Mouse (Mus musculus) erythroid progenitor cell, adult 5-6 weeks (primary cell): ENCODE results near the gene Gm4064. TPM values are rescaled to one million over a fixed set of nuclear protein-coding genes. Genes with fewer than 3 reads are reported as not detected.
"Not testable (repeated sequence)": the region's sequence is repeated elsewhere in the genome, so short reads cannot be mapped to it uniquely, and the experiment has no call there.

Source experiments
- ATAC-seq: replicated peaks from 2 replicates; pipeline ENCODE4 v1.8.0; 2016; ENCODE audit warnings: moderate number of reproducible peaks, mild to moderate bottlenecking, moderate TSS enrichment, inconsistent platforms; ENCODE audit not compliant: poor library complexity, low FRiP score, severe bottlenecking
- total RNA-seq, 2 experiments: library from RNA; stranded (forward) in 1 of 2; stranded (reverse) in 1 of 2; fragments of 150-400 nt in 1 of 2; fragments of 186-747, 209-891 nt in 1 of 2; gene quantifications; 2 replicates each; pipeline versions ENCODE4 v1.2.3 to v1.2.4; 2015 to 2017; ENCODE audit warnings: low replicate concordance in 2 of 2

Gm4064 gene
- total RNA-seq (2015; ENCODE audit: low replicate concordance): not detected in 2 replicates
- total RNA-seq (2017; ENCODE audit: low replicate concordance): not detected in 2 replicates

GRCm38 (mm10) chrY:2796105-2796504 is at the start of gene Gm4064:
TSS of gene Gm4064 (minus strand) at chrY:2796205.
- ATAC-seq: not testable (repeated sequence)

- not testable (repeated sequence) for ATAC-seq
Measured at GRCm38 (mm10) chrY:2830380-2830779, 34.4 kb upstream of the Gm4064 start, which contains the start of the genes Rbmy and Gm10256. TSS of gene Rbmy (plus strand) at chrY:2830680. TSS of gene Gm10256 (plus strand) at chrY:2830699.

Other genes starting within 250 kb of the Gm4064 start
- not detected in 2 replicates for gene H2al2c, start 197.1 kb downstream of the Gm4064 start, total RNA-seq (2015; ENCODE audit: low replicate concordance)
- not detected in 2 replicates for gene H2al2c, start 197.1 kb downstream of the Gm4064 start, total RNA-seq (2017; ENCODE audit: low replicate concordance)
- not detected in 2 replicates for gene Sry, start 132.5 kb downstream of the Gm4064 start, total RNA-seq (2015; ENCODE audit: low replicate concordance)
- not detected in 2 replicates for gene Sry, start 132.5 kb downstream of the Gm4064 start, total RNA-seq (2017; ENCODE audit: low replicate concordance)
- not detected in 2 replicates for gene H2al2b, start 75.5 kb downstream of the Gm4064 start, total RNA-seq (2015; ENCODE audit: low replicate concordance)
- gene H2al2b, start 75.5 kb downstream of the Gm4064 start, total RNA-seq (2017; ENCODE audit: low replicate concordance): not detected in 2 replicates
- not detected in 2 replicates for gene Rbmy, start 34.5 kb upstream of the Gm4064 start, total RNA-seq (2015; ENCODE audit: low replicate concordance)
- not detected in 2 replicates for gene Rbmy, start 34.5 kb upstream of the Gm4064 start, total RNA-seq (2017; ENCODE audit: low replicate concordance)
- not detected in 2 replicates for gene Gm10256, start 34.5 kb upstream of the Gm4064 start, total RNA-seq (2015; ENCODE audit: low replicate concordance)
- not detected in 2 replicates for gene Gm10256, start 34.5 kb upstream of the Gm4064 start, total RNA-seq (2017; ENCODE audit: low replicate concordance)
- not detected in 2 replicates for gene Gm10352, start 104.8 kb upstream of the Gm4064 start, total RNA-seq (2015; ENCODE audit: low replicate concordance)
- not detected in 2 replicates for gene Gm10352, start 104.8 kb upstream of the Gm4064 start, total RNA-seq (2017; ENCODE audit: low replicate concordance)
- gene Gm29289, start 136.4 kb upstream of the Gm4064 start, total RNA-seq (2015; ENCODE audit: low replicate concordance): not detected in 2 replicates
- not detected in 2 replicates for gene Gm29289, start 136.4 kb upstream of the Gm4064 start, total RNA-seq (2017; ENCODE audit: low replicate concordance)